Mouse (Mus musculus): ENCODE data around the gene Akap10. TPM values are rescaled to one million over a fixed set of nuclear protein-coding genes. Genes with fewer than 3 reads are reported as not detected.

The Akap10 gene
- polyA plus RNA-seq, 1 experiment, result 12.3 TPM

- Histone ChIP-seq H3K4me3 (replicated peaks; ENCODE audit: extremely low read depth, low read depth, low read length) (no peak overlapping the region), H3K4me1 (ENCODE audit: control insufficient read depth, insufficient read depth, low read length) (no peaks in the 10 kb centered on the region)
- no peak for DNase-seq
- WGBS, result 86% methylated on average over 5 of the region's 5 CpGs
- TF ChIP-seq POLR2A (IDR thresholded peaks at IDR 0.05; ENCODE audit: borderline replicate concordance, extremely low read depth, low read depth, low read length) (no peak), CTCF (IDR thresholded peaks at IDR 0.05; ENCODE audit: insufficient read depth, low read length) (no peak)
Observed at GRCm38 (mm10) chr11:61871881-61872280, 58.2 kb downstream of the Akap10 start.

DNA sequence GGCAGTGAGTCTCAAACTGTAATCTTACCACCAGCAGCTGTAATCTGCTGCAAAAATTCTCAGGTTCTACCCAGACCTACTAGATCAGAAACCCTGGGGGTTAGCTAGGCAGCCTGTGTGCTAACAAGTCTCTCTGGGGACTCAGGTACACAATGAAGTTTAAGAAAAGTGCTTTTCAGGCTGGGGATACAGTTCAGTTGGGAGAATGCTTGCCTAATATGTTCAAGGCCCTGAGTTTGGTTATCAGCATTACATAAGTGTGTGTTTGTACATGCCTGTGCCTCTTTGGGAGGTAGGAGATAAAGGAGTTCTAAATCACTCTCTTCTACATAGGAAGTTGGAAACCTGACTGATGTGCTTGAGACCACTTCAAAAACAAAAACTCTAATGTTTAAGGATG, 63.2 kb downstream of the Akap10 start:
- no peak for DNase-seq
- TF ChIP-seq CTCF (IDR thresholded peaks at IDR 0.05; ENCODE audit: insufficient read depth, low read length), result no peak
- TF ChIP-seq POLR2A (IDR thresholded peaks at IDR 0.05; ENCODE audit: borderline replicate concordance, extremely low read depth, low read depth, low read length), result no peak
- Histone ChIP-seq H3K4me1 (ENCODE audit: control insufficient read depth, insufficient read depth, low read length) (no peaks in the 10 kb centered on the region), H3K4me3 (replicated peaks; ENCODE audit: extremely low read depth, low read depth, low read length) (no peak overlapping the region)

GRCm38 (mm10) chr11:61861781-61862547, 68.1 kb downstream of the Akap10 start:
- DNase-seq, result no peak
- WGBS, result 54% methylated on average over 6 of the region's 6 CpGs
- TF ChIP-seq POLR2A (IDR thresholded peaks at IDR 0.05; ENCODE audit: borderline replicate concordance, extremely low read depth, low read depth, low read length) (no peak), CTCF (IDR thresholded peaks at IDR 0.05; ENCODE audit: insufficient read depth, low read length) (no peak)

GRCm38 (mm10) chr11:61859316-61859715, 70.7 kb downstream of the Akap10 start:
- 56% methylated on average over 1 of the region's 1 CpGs for WGBS
- H3K4me3 ChIP-seq (replicated peaks; ENCODE audit: extremely low read depth, low read depth, low read length), result no peak overlapping the region
- TF ChIP-seq POLR2A (IDR thresholded peaks at IDR 0.05; ENCODE audit: borderline replicate concordance, extremely low read depth, low read depth, low read length) (no peak), CTCF (IDR thresholded peaks at IDR 0.05; ENCODE audit: insufficient read depth, low read length) (no peak)
- H3K4me1 ChIP-seq (ENCODE audit: control insufficient read depth, insufficient read depth, low read length), result no peaks in the 10 kb centered on the region
- no peak for DNase-seq

More at GRCm38 (mm10) chr11:61861781-61862547, 68.1 kb downstream of the Akap10 start:
- no peaks in the 10 kb centered on the region for H3K4me1 ChIP-seq (ENCODE audit: control insufficient read depth, insufficient read depth, low read length)
- no peak overlapping the region for H3K4me3 ChIP-seq (replicated peaks; ENCODE audit: extremely low read depth, low read depth, low read length)

GRCm38 (mm10) chr11:61855539-61855938, 74.5 kb downstream of the Akap10 start:
- Histone ChIP-seq H3K4me1 (ENCODE audit: control insufficient read depth, insufficient read depth, low read length) (no peaks in the 10 kb centered on the region; the same call in 1 of the 2 replicates), H3K4me3 (replicated peaks; ENCODE audit: extremely low read depth, low read depth, low read length) (peak overlapping the region; percentile 92)
- 39% methylated on average over 6 of the region's 6 CpGs for WGBS
- TF ChIP-seq POLR2A (IDR thresholded peaks at IDR 0.05; ENCODE audit: borderline replicate concordance, extremely low read depth, low read depth, low read length) (no peak), CTCF (IDR thresholded peaks at IDR 0.05; ENCODE audit: insufficient read depth, low read length) (no peak)
- no peak for DNase-seq

GRCm38 (mm10) chr11:61854988-61855411, 75.1 kb downstream of the Akap10 start, which contains the start of gene Ulk2:
Gene Ulk2 (minus strand): TSS chr11:61855073.
- DNase-seq, result peak; percentile 90
- TF ChIP-seq CTCF (IDR thresholded peaks at IDR 0.05; ENCODE audit: insufficient read depth, low read length) (no peak), POLR2A (IDR thresholded peaks at IDR 0.05; ENCODE audit: borderline replicate concordance, extremely low read depth, low read depth, low read length) (peak; percentile 98)
- no peaks in the 10 kb centered on the region; the same call in 1 of the 2 replicates for H3K4me1 ChIP-seq (ENCODE audit: control insufficient read depth, insufficient read depth, low read length)
- H3K4me3 ChIP-seq (replicated peaks; ENCODE audit: extremely low read depth, low read depth, low read length), result peak within 1 kb of the TSS; percentile 92
- WGBS, result 1% methylated on average over 57 of the region's 58 CpGs

DNA sequence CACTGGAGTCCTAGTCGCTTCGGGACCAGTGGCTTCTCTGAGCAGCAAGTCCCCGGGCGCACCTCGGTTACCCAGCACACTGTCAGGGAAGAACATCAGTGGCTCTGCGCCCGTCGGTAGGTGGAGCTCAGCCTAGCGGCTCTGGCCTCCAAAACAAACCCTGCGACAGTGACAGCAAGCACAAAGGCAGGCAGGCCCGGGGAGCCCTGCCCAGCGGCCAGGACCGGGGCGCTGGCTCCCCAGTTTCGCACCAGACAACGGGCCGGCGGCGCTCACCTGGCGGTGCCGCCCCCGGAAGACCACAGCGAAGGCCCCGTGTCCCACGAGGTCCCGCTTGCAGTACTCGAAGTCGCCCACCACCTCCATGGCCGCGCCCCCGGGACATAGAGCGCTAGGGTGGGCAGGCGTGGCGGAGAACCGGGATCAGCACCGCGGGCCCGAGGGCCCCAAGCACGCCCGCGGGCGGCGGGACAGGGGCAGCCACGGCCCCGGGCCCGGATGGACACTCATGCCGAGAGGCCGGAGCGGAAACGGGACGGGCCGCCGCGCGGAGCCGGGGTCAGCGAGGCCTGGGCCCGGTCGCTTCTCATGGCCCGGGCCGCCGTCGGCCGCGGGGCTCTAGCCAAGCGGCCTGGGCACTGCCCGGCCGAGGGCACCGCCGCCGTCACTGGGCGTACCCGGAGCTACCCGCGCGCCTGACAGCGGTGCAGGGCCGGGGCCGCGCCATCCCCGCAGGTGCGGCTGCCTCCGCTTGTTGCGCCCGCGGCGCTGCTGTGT, 75.7 kb downstream of the Akap10 start:
- peak; percentile 81 for DNase-seq
- WGBS, result under 1% methylated on average over 87 of the region's 87 CpGs
- Histone ChIP-seq H3K4me3 (replicated peaks; ENCODE audit: extremely low read depth, low read depth, low read length) (peak overlapping the region; percentile 92), H3K4me1 (ENCODE audit: control insufficient read depth, insufficient read depth, low read length) (no peaks in the 10 kb centered on the region; the same call in 1 of the 2 replicates)
- TF ChIP-seq POLR2A (IDR thresholded peaks at IDR 0.05; ENCODE audit: borderline replicate concordance, extremely low read depth, low read depth, low read length), result peak; percentile 79; the same call in 1 of the 2 replicates
- peak; percentile 43; the same call in 1 of the 2 replicates for TF ChIP-seq CTCF (IDR thresholded peaks at IDR 0.05; ENCODE audit: insufficient read depth, low read length)

DNA sequence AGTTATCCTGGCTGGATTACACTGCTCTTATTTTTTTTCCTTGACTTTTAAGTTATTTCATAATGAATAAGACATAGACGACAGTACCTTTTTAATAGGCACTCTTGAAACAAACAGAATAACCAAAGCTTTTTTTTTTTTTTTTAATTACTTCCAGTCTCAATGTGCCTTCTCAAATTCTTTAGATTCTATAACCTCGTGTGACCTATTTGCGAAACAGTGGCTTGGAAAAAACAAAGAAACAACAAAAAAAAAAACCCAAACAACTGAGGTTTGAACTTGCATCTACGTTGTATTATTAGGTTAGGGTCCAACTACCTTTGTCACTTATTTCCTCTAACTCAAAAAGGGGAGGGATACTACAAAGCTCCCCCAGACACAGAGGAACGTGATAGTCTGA, 76.4 kb downstream of the Akap10 start:
- Histone ChIP-seq H3K4me3 (replicated peaks; ENCODE audit: extremely low read depth, low read depth, low read length) (peak overlapping the region; percentile 92), H3K4me1 (ENCODE audit: control insufficient read depth, insufficient read depth, low read length) (no peaks in the 10 kb centered on the region; the same call in 1 of the 2 replicates)
- WGBS, result 8% methylated on average over 5 of the region's 5 CpGs
- TF ChIP-seq POLR2A (IDR thresholded peaks at IDR 0.05; ENCODE audit: borderline replicate concordance, extremely low read depth, low read depth, low read length) (no peak), CTCF (IDR thresholded peaks at IDR 0.05; ENCODE audit: insufficient read depth, low read length) (no peak)
- DNase-seq, result no peak

GRCm38 (mm10) chr11:61852916-61853315, 77.1 kb downstream of the Akap10 start:
- TF ChIP-seq CTCF (IDR thresholded peaks at IDR 0.05; ENCODE audit: insufficient read depth, low read length), result no peak
- TF ChIP-seq POLR2A (IDR thresholded peaks at IDR 0.05; ENCODE audit: borderline replicate concordance, extremely low read depth, low read depth, low read length), result no peak
- no peak overlapping the region for H3K4me3 ChIP-seq (replicated peaks; ENCODE audit: extremely low read depth, low read depth, low read length)
- H3K4me1 ChIP-seq (ENCODE audit: control insufficient read depth, insufficient read depth, low read length), result no peaks in the 10 kb centered on the region; the same call in 1 of the 2 replicates
- DNase-seq, result no peak

Data from lung, adult 2 months (tissue).